Mouse (Mus musculus): ENCODE results near the gene Zfp967.
"Not testable (repeated sequence)": the region's sequence is repeated elsewhere in the genome, so short reads cannot be mapped to it uniquely, and the experiment has no call there.

Zfp967 gene

GRCm38 (mm10) chr2:176520756-176521155, at the start of gene Zfp967:
Gene Zfp967, plus strand, starts transcription at chr2:176521056.
- not testable (repeated sequence) for DNase-seq

GRCm38 (mm10) chr2:176486683-176487082, 34.2 kb upstream of the Zfp967 start, which contains the start of gene Gm14434:
Gene Gm14434, minus strand, starts transcription at chr2:176486783.
- not testable (repeated sequence) for DNase-seq

Measured in cerebellum, postnatal 14 days (tissue).